Mouse (Mus musculus) activated CD4-positive, CD25-positive, alpha-beta regulatory T cell, adult 4 months (primary cell): ENCODE measurements at regions not wholly inside any gene's neighbourhood (a gene's known extent, or its start where the extent isn't known, plus 50 kb on each side); places are given as distances from the start of the nearest gene placed in this dataset.

ENCODE experiments used
- ATAC-seq: one replicate; pipeline ENCODE4 v1.8.0; 2017

GRCm38 (mm10) chr3:57910020-57910419, 62.1 kb upstream of the Pfn2 start:
- no peak for ATAC-seq

GRCm38 (mm10) chr3:57911831-57912596, 64.1 kb upstream of the Pfn2 start:
- ATAC-seq = no peak

- ATAC-seq = no peak
Measured at GRCm38 (mm10) chr3:57912650-57913343, 64.9 kb upstream of the Pfn2 start.

- ATAC-seq = no peak
Measured at GRCm38 (mm10) chr3:57914687-57915086, 66.8 kb upstream of the Pfn2 start.

GRCm38 (mm10) chr3:57918913-57919312, 71.0 kb upstream of the Pfn2 start:
- ATAC-seq = no peak

- no peak for ATAC-seq
Measured at GRCm38 (mm10) chr3:57919390-57920089, 71.7 kb upstream of the Pfn2 start.

GRCm38 (mm10) chr3:57920090-57920432, 72.2 kb upstream of the Pfn2 start:
- ATAC-seq = no peak

- ATAC-seq = no peak
Measured at GRCm38 (mm10) chr3:57921071-57921882, 73.4 kb upstream of the Pfn2 start.

GRCm38 (mm10) chr3:57923061-57923460, 75.2 kb upstream of the Pfn2 start:
- no peak for ATAC-seq

- no peak for ATAC-seq
Measured at GRCm38 (mm10) chr3:57932657-57933539, 85.0 kb upstream of the Pfn2 start.

- ATAC-seq = no peak
Measured at GRCm38 (mm10) chr3:57935042-57935610, 87.2 kb upstream of the Pfn2 start.

GRCm38 (mm10) chr3:57940504-57941381, 92.9 kb upstream of the Pfn2 start:
- no peak for ATAC-seq

- ATAC-seq = no peak
Measured at GRCm38 (mm10) chr3:57944698-57945097, 96.8 kb upstream of the Pfn2 start.

- no peak for ATAC-seq
Measured at GRCm38 (mm10) chr3:57945765-57946164, 97.9 kb upstream of the Pfn2 start.

- ATAC-seq = no peak
Measured at GRCm38 (mm10) chr3:57947331-57947730, 99.5 kb upstream of the Pfn2 start.

- ATAC-seq = no peak
Measured at GRCm38 (mm10) chr3:57948720-57949119, 100.8 kb upstream of the Pfn2 start.

GRCm38 (mm10) chr3:57950431-57951331, 102.8 kb upstream of the Pfn2 start:
- no peak for ATAC-seq

- ATAC-seq = no peak
Measured at GRCm38 (mm10) chr3:57951438-57951837, 103.6 kb upstream of the Pfn2 start.

- no peak for ATAC-seq
Measured at GRCm38 (mm10) chr3:57957352-57957751, 109.5 kb upstream of the Pfn2 start.
